ENCODE assay signal across 17 mouse cellular contexts in genomic region chr3:8304784-8305183, GRCm38 (mm10).
DNase-seq lines count a peak whose midpoint lies in the region; ATAC-seq and TF ChIP-seq lines count a peak whose summit lies in the region.
"Had no signal": no experiment of that assay in that cellular context is flagged by ENCODE, and none has a peak within 500 bp of the region (broad histone marks: within the 10 kb centered on the region; RNA-seq: fewer than 3 reads in every experiment).

No protein-coding gene starts in this region.

- 0 out of 2 replicates have a peak, but pooled peaks have one; percentile 9 for TF ChIP-seq CTCF in hindbrain, postnatal 0 days (IDR thresholded peaks at IDR 0.05; ENCODE audit: low read depth)

- DNase-seq in hindbrain, postnatal 0 days (ENCODE audit: low spot score), result no peak
- DNase-seq in retina, postnatal 1 day, result peak; percentile 9
- no peak for DNase-seq in retina, embryonic 14.5 days (ENCODE audit: low spot score)
- peak; percentile 7 for DNase-seq in WW6 (ENCODE audit: low read depth, low spot score)
- no peak for DNase-seq in heart, adult 11 months
- no peak for DNase-seq in spleen, adult 12 weeks (ENCODE audit: low spot score)
- DNase-seq: gastrocnemius, postnatal 14 days; heart, postnatal 4 days; kidney, postnatal 25 days; right cerebral cortex, adult 18-20 months had no signal

- H3K9ac ChIP-seq in hindbrain, postnatal 0 days (replicated peaks; ENCODE audit: low read length), result no peak overlapping the region
- H3K9ac ChIP-seq in hindbrain, embryonic 16.5 days (ENCODE audit: low read depth, low read length), result no peak overlapping the region
- H3K9ac ChIP-seq: heart, embryonic 12.5 days; limb, embryonic 15.5 days; lung, embryonic 15.5 days; neural tube, embryonic 15.5 days had no signal

- no peak overlapping the region for H3K4me3 ChIP-seq in hindbrain, postnatal 0 days (ENCODE audit: low read length)
- no peak overlapping the region for H3K4me3 ChIP-seq in hindbrain, embryonic 16.5 days (ENCODE audit: low read length)
- H3K4me3 ChIP-seq: heart, embryonic 12.5 days; limb, embryonic 15.5 days; lung, embryonic 15.5 days; megakaryocyte, embryonic 14.5 days; neural tube, embryonic 15.5 days had no signal

- no peaks in the 10 kb centered on the region for H3K27me3 ChIP-seq in hindbrain, postnatal 0 days (ENCODE audit: insufficient read depth, low read length)
- no peaks in the 10 kb centered on the region for H3K27me3 ChIP-seq in hindbrain, embryonic 16.5 days (replicated peaks; ENCODE audit: control insufficient read depth, insufficient read depth, low read length)
- H3K27me3 ChIP-seq: heart, embryonic 12.5 days; limb, embryonic 15.5 days; lung, embryonic 15.5 days; megakaryocyte, embryonic 14.5 days; neural tube, embryonic 15.5 days had no signal

- no peak overlapping the region for H3K4me2 ChIP-seq in hindbrain, postnatal 0 days (ENCODE audit: low read depth, low read length)
- no peak overlapping the region for H3K4me2 ChIP-seq in hindbrain, embryonic 16.5 days (ENCODE audit: low read length)
- H3K4me2 ChIP-seq: heart, embryonic 12.5 days; limb, embryonic 15.5 days; lung, embryonic 15.5 days; neural tube, embryonic 15.5 days had no signal

- H3K27ac ChIP-seq in hindbrain, postnatal 0 days, result no peak overlapping the region
- no peak overlapping the region for H3K27ac ChIP-seq in hindbrain, embryonic 16.5 days (ENCODE audit: low read depth, low read length)
- H3K27ac ChIP-seq: limb, embryonic 15.5 days; lung, embryonic 15.5 days; neural tube, embryonic 15.5 days had no signal

- H3K36me3 ChIP-seq in hindbrain, postnatal 0 days (ENCODE audit: insufficient read depth, low read length), result no peaks in the 10 kb centered on the region
- H3K36me3 ChIP-seq in hindbrain, embryonic 16.5 days (ENCODE audit: control insufficient read depth, insufficient read depth, low read length), result no peaks in the 10 kb centered on the region
- H3K36me3 ChIP-seq: heart, embryonic 12.5 days; limb, embryonic 15.5 days; lung, embryonic 15.5 days; neural tube, embryonic 15.5 days had no signal

- no peaks in the 10 kb centered on the region for H3K9me3 ChIP-seq in hindbrain, postnatal 0 days (ENCODE audit: low read length)
- no peaks in the 10 kb centered on the region for H3K9me3 ChIP-seq in hindbrain, embryonic 16.5 days (ENCODE audit: control insufficient read depth, low read length)
- H3K9me3 ChIP-seq: heart, embryonic 12.5 days; limb, embryonic 15.5 days; lung, embryonic 15.5 days; neural tube, embryonic 15.5 days had no signal

- no peaks in the 10 kb centered on the region for H3K4me1 ChIP-seq in hindbrain, postnatal 0 days (ENCODE audit: insufficient read depth, low read length)
- H3K4me1 ChIP-seq in hindbrain, embryonic 16.5 days (ENCODE audit: control insufficient read depth, insufficient read depth, low read depth, low read length), result no peaks in the 10 kb centered on the region
- H3K4me1 ChIP-seq: heart, embryonic 12.5 days; limb, embryonic 15.5 days; lung, embryonic 15.5 days; megakaryocyte, embryonic 14.5 days; neural tube, embryonic 15.5 days had no signal

- ATAC-seq in hindbrain, postnatal 0 days, result no peak
- no peak for ATAC-seq in hindbrain, embryonic 16.5 days
- ATAC-seq: forebrain, embryonic 16.5 days had no signal

Comparison
In these comparisons a context has a peak if more than half of its experiments do, and no peak if none do; other contexts are left out.
1. DNase-seq: peak in retina, postnatal 1 day (single experiment) and WW6 (single experiment); none in hindbrain, postnatal 0 days (single experiment), retina, embryonic 14.5 days (single experiment), heart, adult 11 months (single experiment) and spleen, adult 12 weeks (single experiment).